Mouse (Mus musculus): ENCODE measurements around the gene Mrm2.

Mrm2 gene

GRCm38 (mm10) chr5:140345244-140345643 is 13.5 kb upstream of the Mrm2 start:
- DNase-seq (ENCODE audit: low spot score in 2 of 2), result no peak

GRCm38 (mm10) chr5:140342880-140343279 is 11.2 kb upstream of the Mrm2 start:
- DNase-seq (ENCODE audit: low spot score in 2 of 2), result no peak

GRCm38 (mm10) chr5:140339836-140340235 is 8.1 kb upstream of the Mrm2 start:
- no peak for DNase-seq (ENCODE audit: low spot score in 2 of 2)

- no peak for DNase-seq (ENCODE audit: low spot score in 2 of 2)
Measured at GRCm38 (mm10) chr5:140338779-140339178, 7.1 kb upstream of the Mrm2 start.

GRCm38 (mm10) chr5:140336680-140337079 is 5.0 kb upstream of the Mrm2 start:
- peak in 1 of 2 experiments; percentile 61 for DNase-seq (ENCODE audit: low spot score in 2 of 2)

- DNase-seq (ENCODE audit: low spot score in 2 of 2), result peak in 1 of 2 experiments; percentile 32
Measured at GRCm38 (mm10) chr5:140333631-140334030, 1.9 kb upstream of the Mrm2 start.

- DNase-seq (ENCODE audit: low spot score in 2 of 2), result no peak
Measured at GRCm38 (mm10) chr5:140332519-140332918, 821 bp upstream of the Mrm2 start.

GRCm38 (mm10) chr5:140324058-140324457 is 7.6 kb downstream of the Mrm2 start:
- no peak for DNase-seq (ENCODE audit: low spot score in 2 of 2)

GRCm38 (mm10) chr5:140321756-140322575 is 9.7 kb downstream of the Mrm2 start:
- no peak for DNase-seq (ENCODE audit: low spot score in 2 of 2)

- DNase-seq (ENCODE audit: low spot score in 2 of 2), result peak; percentile 92 to 93
Measured at GRCm38 (mm10) chr5:140321042-140321755, 10.5 kb downstream of the Mrm2 start, which contains the start of the genes Mad1l1 and Nudt1. Gene Mad1l1 (minus strand): TSS chr5:140321552. Gene Nudt1 (plus strand): TSS chr5:140321656.

- no peak for DNase-seq (ENCODE audit: low spot score in 2 of 2)
Measured at GRCm38 (mm10) chr5:140316716-140317115, 15.0 kb downstream of the Mrm2 start.

GRCm38 (mm10) chr5:140307602-140308001 is 24.1 kb downstream of the Mrm2 start:
- DNase-seq (ENCODE audit: low spot score in 2 of 2), result no peak

GRCm38 (mm10) chr5:140306016-140306415 is 25.7 kb downstream of the Mrm2 start:
- DNase-seq (ENCODE audit: low spot score in 2 of 2), result no peak

- DNase-seq (ENCODE audit: low spot score in 2 of 2), result no peak
Measured at GRCm38 (mm10) chr5:140298291-140298690, 33.4 kb downstream of the Mrm2 start.

GRCm38 (mm10) chr5:140292152-140292551 is 39.5 kb downstream of the Mrm2 start:
- peak; percentile 80 to 82 for DNase-seq (ENCODE audit: low spot score in 2 of 2)

GRCm38 (mm10) chr5:140289161-140289560 is 42.5 kb downstream of the Mrm2 start:
- no peak for DNase-seq (ENCODE audit: low spot score in 2 of 2)

- DNase-seq (ENCODE audit: low spot score in 2 of 2), result no peak
Measured at GRCm38 (mm10) chr5:140288287-140288686, 43.4 kb downstream of the Mrm2 start.

GRCm38 (mm10) chr5:140284761-140285160 is 46.9 kb downstream of the Mrm2 start:
- no peak for DNase-seq (ENCODE audit: low spot score in 2 of 2)

- no peak for DNase-seq (ENCODE audit: low spot score in 2 of 2)
Measured at GRCm38 (mm10) chr5:140284011-140284410, 47.7 kb downstream of the Mrm2 start.

GRCm38 (mm10) chr5:140282900-140283299 is 48.8 kb downstream of the Mrm2 start:
- no peak for DNase-seq (ENCODE audit: low spot score in 2 of 2)

GRCm38 (mm10) chr5:140282376-140282775 is 49.3 kb downstream of the Mrm2 start:
- DNase-seq (ENCODE audit: low spot score in 2 of 2), result peak; percentile 76 to 87

- no peak for DNase-seq (ENCODE audit: low spot score in 2 of 2)
Measured at GRCm38 (mm10) chr5:140280205-140280604, 51.5 kb downstream of the Mrm2 start.
